Mouse (Mus musculus) limb, embryonic 13.5 days (tissue): Measurements from ENCODE around the gene Gm9958. TPM values are rescaled to one million over a fixed set of nuclear protein-coding genes. Genes with fewer than 3 reads are reported as not detected.

ENCODE experiments used
- ATAC-seq: fragments of 200-750 bp; cut with Nextera tagmentation; 2 replicates; pipeline ENCODE4 v1.8.0; 2017; ENCODE audit warnings: low read depth, moderate number of reproducible peaks, moderate TSS enrichment; ENCODE audit not compliant: low FRiP score
- H3K27ac ChIP-seq: fragments of 300-500 bp; sonication (generic); 2 replicates; pipeline ENCODE4 v1.5.1; 2015; ENCODE audit warnings: inconsistent platforms, mild to moderate bottlenecking, moderate library complexity
- H3K27me3 ChIP-seq: fragments of 300-500 bp; sonication (generic); 2 replicates; pipeline ENCODE4 v1.6.1; 2015; ENCODE audit warnings: mild to moderate bottlenecking, inconsistent platforms
- H3K36me3 ChIP-seq: fragments of 300-500 bp; sonication (generic); 2 replicates; pipeline ENCODE4 v1.6.1; 2015; ENCODE audit warnings: inconsistent platforms, mild to moderate bottlenecking, moderate library complexity
- H3K4me1 ChIP-seq: fragments of 300-500 bp; sonication (generic); 2 replicates; pipeline ENCODE4 v1.6.1; 2015; ENCODE audit warnings: inconsistent platforms
- H3K4me2 ChIP-seq: fragments of 300-500 bp; sonication (generic); replicated peaks from 2 replicates; pipeline ENCODE4 v1.6.1; 2015; ENCODE audit warnings: inconsistent platforms, mild to moderate bottlenecking, moderate library complexity
- H3K4me3 ChIP-seq: fragments of 300-500 bp; sonication (generic); 2 replicates; pipeline ENCODE4 v1.5.1; 2015; ENCODE audit warnings: moderate library complexity, mild to moderate bottlenecking, inconsistent platforms
- H3K9ac ChIP-seq: fragments of 300-500 bp; sonication (generic); 2 replicates; pipeline ENCODE4 v1.6.1; 2015; ENCODE audit warnings: mild to moderate bottlenecking, inconsistent platforms
- H3K9me3 ChIP-seq: fragments of 300-500 bp; sonication (generic); 2 replicates; pipeline ENCODE4 v1.6.1; 2016; ENCODE audit warnings: inconsistent platforms
- WGBS: fragments of 180-500 bp; shearing (Covaris S2); methylation state at CpG from one replicate; pipeline ENCODE4 v1.1.7; 2015; 5-methylcytosine and 5-hydroxymethylcytosine counted together
- polyA plus RNA-seq: library from polyadenylated mRNA; unstranded; fragments of >200 nt; fragmentation: Nextera tagmentation; extraction: Ambion mirVana; gene quantifications from 2 replicates; pipeline ENCODE4 v1.2.1, GENCODE M21; 2015

Gene Gm9958
- polyA plus RNA-seq, 1 experiment from 2014 or later = 7.1 TPM

GRCm38 (mm10) chr5:90365141-90365951 is 1.7 kb upstream of the Gm9958 start:
- H3K27ac ChIP-seq = peak overlapping the region; percentile 100
- no peaks in the 10 kb centered on the region for H3K36me3 ChIP-seq
- peak; percentile 6 for ATAC-seq
- peak overlapping the region; percentile 98 for H3K9ac ChIP-seq
- H3K4me3 ChIP-seq = peak overlapping the region; percentile 93
- H3K4me2 ChIP-seq = peak overlapping the region; percentile 77
- H3K27me3 ChIP-seq = no peaks in the 10 kb centered on the region
- peaks cover 21% of the 10 kb centered on the region for H3K4me1 ChIP-seq
- WGBS = 0% methylated on average over 56 of the region's 61 CpGs
- H3K9me3 ChIP-seq = no peaks in the 10 kb centered on the region

- Histone ChIP-seq H3K9me3 (no peaks in the 10 kb centered on the region), H3K27ac (peak within 1 kb of the TSS; percentile 100), H3K4me3 (peak within 1 kb of the TSS; percentile 93), H3K4me2 (peak within 1 kb of the TSS; percentile 77), H3K9ac (peak within 1 kb of the TSS; percentile 98), H3K4me1 (peaks cover 21% of the 10 kb centered on the region), H3K27me3 (no peaks in the 10 kb centered on the region), H3K36me3 (no peaks in the 10 kb centered on the region)
- peak; percentile 94 for ATAC-seq
- under 1% methylated on average over 73 of the region's 104 CpGs for WGBS
Measured at GRCm38 (mm10) chr5:90366121-90367066, 610 bp upstream of the Gm9958 start, which contains the start of gene Ankrd17. Gene Ankrd17 (minus strand): TSS chr5:90366577.

- no peaks in the 10 kb centered on the region for H3K27me3 ChIP-seq
- H3K4me1 ChIP-seq = peaks cover 6% of the 10 kb centered on the region; the same call in 1 of the 2 replicates
- H3K9ac ChIP-seq = no peak overlapping the region
- H3K36me3 ChIP-seq = no peaks in the 10 kb centered on the region
- H3K4me2 ChIP-seq = no peak overlapping the region
- H3K4me3 ChIP-seq = no peak overlapping the region
- no peak for ATAC-seq
- no peak overlapping the region for H3K27ac ChIP-seq
- H3K9me3 ChIP-seq = no peaks in the 10 kb centered on the region
- WGBS = 84% methylated on average over 5 of the region's 5 CpGs
Measured at GRCm38 (mm10) chr5:90370401-90370800, 3.4 kb downstream of the Gm9958 start.

- Histone ChIP-seq H3K9ac (no peak overlapping the region), H3K4me2 (no peak overlapping the region), H3K27ac (no peak overlapping the region), H3K9me3 (no peaks in the 10 kb centered on the region), H3K4me3 (no peak overlapping the region), H3K4me1 (no peaks in the 10 kb centered on the region), H3K27me3 (0 out of 2 replicates have a peak, but pooled peaks cover 6% of the 10 kb centered on the region), H3K36me3 (no peaks in the 10 kb centered on the region)
- WGBS = 88% methylated on average over 4 of the region's 4 CpGs
- ATAC-seq = no peak
Measured at GRCm38 (mm10) chr5:90373708-90374107, 6.7 kb downstream of the Gm9958 start.

GRCm38 (mm10) chr5:90381458-90381857 is 14.5 kb downstream of the Gm9958 start:
- no peaks in the 10 kb centered on the region for H3K27me3 ChIP-seq
- no peak overlapping the region for H3K9ac ChIP-seq
- H3K4me2 ChIP-seq = no peak overlapping the region
- no peaks in the 10 kb centered on the region for H3K36me3 ChIP-seq
- H3K27ac ChIP-seq = no peak overlapping the region
- 72% methylated on average over 4 of the region's 4 CpGs for WGBS
- no peaks in the 10 kb centered on the region for H3K4me1 ChIP-seq
- no peak for ATAC-seq
- H3K9me3 ChIP-seq = no peaks in the 10 kb centered on the region
- no peak overlapping the region for H3K4me3 ChIP-seq

- Histone ChIP-seq H3K9me3 (no peaks in the 10 kb centered on the region), H3K4me3 (no peak overlapping the region), H3K27ac (no peak overlapping the region), H3K4me1 (no peaks in the 10 kb centered on the region), H3K9ac (no peak overlapping the region), H3K4me2 (no peak overlapping the region), H3K27me3 (no peaks in the 10 kb centered on the region), H3K36me3 (no peaks in the 10 kb centered on the region)
- WGBS = 49% methylated on average over 1 of the region's 1 CpGs
- ATAC-seq = no peak
Measured at GRCm38 (mm10) chr5:90383080-90383479, 16.1 kb downstream of the Gm9958 start.

- no peak overlapping the region for H3K4me3 ChIP-seq
- no peak overlapping the region for H3K4me2 ChIP-seq
- no peak overlapping the region for H3K9ac ChIP-seq
- no peaks in the 10 kb centered on the region for H3K27me3 ChIP-seq
- H3K4me1 ChIP-seq = no peaks in the 10 kb centered on the region
- H3K27ac ChIP-seq = no peak overlapping the region
- no peaks in the 10 kb centered on the region for H3K36me3 ChIP-seq
- H3K9me3 ChIP-seq = no peaks in the 10 kb centered on the region
- WGBS = 63% methylated on average over 5 of the region's 5 CpGs
- ATAC-seq = no peak
Measured at GRCm38 (mm10) chr5:90393764-90394163, 26.8 kb downstream of the Gm9958 start.

GRCm38 (mm10) chr5:90394322-90394721 is 27.3 kb downstream of the Gm9958 start:
- no peaks in the 10 kb centered on the region for H3K4me1 ChIP-seq

GRCm38 (mm10) chr5:90396817-90397216 is 29.8 kb downstream of the Gm9958 start:
- Histone ChIP-seq H3K36me3 (no peaks in the 10 kb centered on the region), H3K9me3 (no peaks in the 10 kb centered on the region), H3K4me3 (no peak overlapping the region), H3K4me1 (no peaks in the 10 kb centered on the region), H3K27me3 (no peaks in the 10 kb centered on the region), H3K4me2 (no peak overlapping the region), H3K27ac (no peak overlapping the region), H3K9ac (no peak overlapping the region)
- ATAC-seq = no peak
- 84% methylated on average over 4 of the region's 4 CpGs for WGBS

More at GRCm38 (mm10) chr5:90394322-90394721, 27.3 kb downstream of the Gm9958 start:
- no peaks in the 10 kb centered on the region for H3K36me3 ChIP-seq
- no peak overlapping the region for H3K27ac ChIP-seq
- H3K27me3 ChIP-seq = no peaks in the 10 kb centered on the region
- no peaks in the 10 kb centered on the region for H3K9me3 ChIP-seq
- H3K9ac ChIP-seq = no peak overlapping the region
- 71% methylated on average over 4 of the region's 4 CpGs for WGBS
- no peak overlapping the region for H3K4me3 ChIP-seq
- no peak for ATAC-seq
- H3K4me2 ChIP-seq = no peak overlapping the region

- Histone ChIP-seq H3K4me3 (no peak overlapping the region), H3K36me3 (no peaks in the 10 kb centered on the region), H3K4me1 (no peaks in the 10 kb centered on the region), H3K4me2 (no peak overlapping the region), H3K27me3 (no peaks in the 10 kb centered on the region), H3K9ac (no peak overlapping the region), H3K9me3 (no peaks in the 10 kb centered on the region), H3K27ac (no peak overlapping the region)
- ATAC-seq = no peak
- 89% methylated on average over 4 of the region's 4 CpGs for WGBS
Measured at GRCm38 (mm10) chr5:90405210-90405609, 38.2 kb downstream of the Gm9958 start.

GRCm38 (mm10) chr5:90414142-90414924 is 47.3 kb downstream of the Gm9958 start:
- ATAC-seq = no peak
- Histone ChIP-seq H3K27ac (no peak overlapping the region), H3K36me3 (no peaks in the 10 kb centered on the region), H3K4me3 (no peak overlapping the region), H3K4me1 (0 out of 2 replicates have a peak, but pooled peaks cover 3% of the 10 kb centered on the region), H3K4me2 (no peak overlapping the region), H3K9me3 (no peaks in the 10 kb centered on the region), H3K9ac (no peak overlapping the region), H3K27me3 (no peaks in the 10 kb centered on the region)
- 82% methylated on average over 8 of the region's 8 CpGs for WGBS
